Mouse (Mus musculus) E14TG2a.4 (cell line): Measurements from ENCODE around the gene Spns3.

Experiments used
- CTCF ChIP-seq: conservative IDR thresholded peaks from 2 replicates; pipeline ENCODE4 v1.5.1; 2014; ENCODE audit warnings: low read length
- POU5F1 ChIP-seq: IDR thresholded peaks from 2 replicates; pipeline ENCODE4 v1.6.1; 2014; ENCODE audit warnings: low read length, borderline replicate concordance

DNA sequence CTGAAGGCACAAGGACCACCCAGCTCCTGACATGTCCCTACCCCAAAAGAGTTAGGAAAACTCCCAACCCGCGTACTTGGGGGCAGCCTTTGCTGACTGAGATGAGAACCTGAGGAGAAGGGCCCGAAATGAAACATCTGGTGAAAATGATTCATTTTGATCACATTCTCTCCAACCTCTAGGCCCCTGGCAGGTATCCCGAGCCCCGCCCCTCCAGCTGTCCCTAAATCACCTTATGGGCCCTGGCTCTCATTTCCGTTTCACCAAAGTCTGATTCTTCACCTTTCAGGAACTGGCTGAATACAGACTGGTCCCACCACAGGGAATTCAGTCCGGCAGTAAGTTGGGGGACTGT, 25.8 kb upstream of the Spns3 start:
- TF ChIP-seq CTCF (no peak), POU5F1 (no peak)
